ENCODE assay signal across 8 mouse cellular contexts in genomic region chr5:128499033-128499432, GRCm38 (mm10).
DNase-seq lines count a peak whose midpoint lies in the region; ATAC-seq lines count a peak whose summit lies in the region.

No protein-coding gene starts in this region.

- intact Hi-C loops in gastrocnemius, postnatal 14 days (cut with DNase I; ENCODE audit: low total_unique reads) = no loop called here

- no peak for ATAC-seq in megakaryocyte progenitor cell, adult 5-6 weeks (replicated peaks; ENCODE audit: poor library complexity)

- DNase-seq in gastrocnemius, postnatal 10 days = peak; percentile 32
- DNase-seq in gastrocnemius, postnatal 14 days = no peak
- peak; percentile 10 for DNase-seq in thymus, postnatal 14 days
- no peak for DNase-seq in thymus, postnatal 10 days (ENCODE audit: low spot score in 2 of 2)
- DNase-seq in kidney, adult 9 months = peak; percentile 20
- peak; percentile 52 for DNase-seq in retina, embryonic 14.5 days (ENCODE audit: low spot score)
- no peak for DNase-seq in urinary bladder, postnatal 25 days (ENCODE audit: low spot score)

Comparison
In these comparisons a context has a peak if more than half of its experiments do, and no peak if none do; other contexts are left out.
1. DNase-seq: peak in gastrocnemius, postnatal 10 days (single experiment), thymus, postnatal 14 days (single experiment), kidney, adult 9 months (single experiment) and retina, embryonic 14.5 days (single experiment); none in gastrocnemius, postnatal 14 days (single experiment), thymus, postnatal 10 days (0 of 2) and urinary bladder, postnatal 25 days (single experiment).